Mouse (Mus musculus) heart, adult 2 months (tissue): ENCODE results near the gene Aldh16a1.
"Not testable (repeated sequence)": the region's sequence is repeated elsewhere in the genome, so short reads cannot be mapped to it uniquely, and the experiment has no call there.

Source experiments
- CTCF ChIP-seq: fragments of 200-600 bp; IDR thresholded peaks from 2 replicates; pipeline ENCODE4 v1.8.1; 2022; ENCODE audit warnings: antibody characterized with exemption, mild to moderate bottlenecking, moderate library complexity
- POLR2A ChIP-seq: fragments of 200-500 bp; IDR thresholded peaks from 2 replicates; pipeline ENCODE4 v1.6.1; 2011; ENCODE audit warnings: mild to moderate bottlenecking, low read depth, low read length, control low read depth; ENCODE audit not compliant: insufficient read depth

- not testable (repeated sequence) for TF ChIP-seq CTCF, POLR2A
These were observed 28.7 kb downstream of the Aldh16a1 start for GRCm38 (mm10) chr7:45125649-45126048.
